Mouse (Mus musculus): ENCODE data around the gene Crybb2.

DNA sequence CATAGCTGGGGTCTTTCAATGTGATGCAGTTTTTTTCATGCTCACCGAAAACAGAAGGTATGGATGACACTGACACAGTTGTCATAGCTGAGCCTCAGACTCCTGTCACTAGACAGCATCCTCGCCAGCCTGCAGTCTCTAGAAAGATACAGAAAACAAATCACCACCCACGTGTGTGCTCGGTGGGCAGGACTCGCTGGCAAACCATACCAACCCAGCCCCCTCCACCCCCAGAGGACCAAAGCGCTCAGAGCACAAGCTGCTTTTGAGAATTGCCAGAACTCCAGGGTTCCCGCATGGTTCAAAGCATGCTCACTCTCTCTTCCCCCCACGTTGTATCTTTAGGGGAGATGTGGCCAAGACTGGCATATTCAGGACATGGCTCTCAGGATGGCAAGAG lies 51.7 kb downstream of the Crybb2 start:
- no peak for TF ChIP-seq POLR2A (IDR thresholded peaks at IDR 0.05; ENCODE audit: insufficient read depth, low read depth, low read length)
- TF ChIP-seq EP300 (IDR thresholded peaks at IDR 0.05; ENCODE audit: insufficient read depth, low read depth, low read length), result no peak

Measured in heart, adult 2 months (tissue).